Mouse (Mus musculus) mature B cell (primary cell): ENCODE results near the gene Cdr2.
"Not testable (repeated sequence)": the region's sequence is repeated elsewhere in the genome, so short reads cannot be mapped to it uniquely, and the experiment has no call there.

Source experiments
- in situ Hi-C: fragments of 300-500 bp; cut with MboI; formaldehyde crosslinking; loops from 2 replicates; pipeline ENCODE4 v1.14.3; 2019

Gene Cdr2

DNA sequence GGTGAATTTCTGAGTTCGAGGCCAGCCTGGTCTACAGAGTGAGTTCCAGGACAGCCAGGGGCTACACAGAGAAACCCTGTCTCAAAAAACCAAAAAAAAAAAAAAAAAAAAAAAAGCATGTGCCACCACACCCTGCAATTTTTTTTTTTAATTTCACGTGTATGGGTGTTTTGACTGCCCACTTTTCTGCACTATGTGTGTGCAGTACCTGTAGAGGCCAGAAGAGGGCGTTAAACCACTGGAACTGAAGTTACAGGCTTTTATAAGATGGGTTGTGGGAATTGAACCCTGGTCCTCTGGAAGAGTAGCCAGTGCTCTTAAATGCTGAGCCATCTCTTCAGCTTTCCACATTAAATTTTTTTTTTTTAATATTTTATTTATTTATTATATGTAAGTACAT, 71.9 kb downstream of the Cdr2 start:
- in situ Hi-C loops, result not testable (repeated sequence)
